Mouse (Mus musculus): ENCODE data around the gene Hdac8.

GRCm38 (mm10) chrX:102418343-102419127 lies 86.6 kb downstream of the Hdac8 start:
- TF ChIP-seq POLR2A (IDR thresholded peaks at IDR 0.05; ENCODE audit: insufficient read depth, low read depth, low read length) (no peak), CTCF (IDR thresholded peaks at IDR 0.05; ENCODE audit: insufficient read depth, low read depth, low read length) (no peak)

Measured in olfactory bulb, adult 2 months (tissue).